In genomic region chr5:117780681-117781080, GRCm38 (mm10) we compare ENCODE assay signal across 9 mouse cellular contexts. TPM values are rescaled to one million over a fixed set of nuclear protein-coding genes. Genes with fewer than 3 reads are reported as not detected.
DNase-seq lines count a peak whose midpoint lies in the region; ATAC-seq and TF ChIP-seq lines count a peak whose summit lies in the region.
"Had no signal": no experiment of that assay in that cellular context is flagged by ENCODE, and none has a peak within 500 bp of the region (broad histone marks: within the 10 kb centered on the region; RNA-seq: fewer than 3 reads in every experiment).

TSS of gene Nos1 (plus strand) at chr5:117781032.

- peaks cover 7% of the 10 kb centered on the region; the same call in 1 of the 2 replicates for H3K4me1 ChIP-seq in kidney, embryonic 16.5 days (ENCODE audit: insufficient read depth, low read length)
- peaks cover 7% of the 10 kb centered on the region for H3K4me1 ChIP-seq in midbrain, embryonic 13.5 days (replicated peaks)

- WGBS in kidney, embryonic 16.5 days: 20% methylated on average over 10 of the region's 10 CpGs
- 25% methylated on average over 10 of the region's 10 CpGs for WGBS in midbrain, embryonic 13.5 days

- 0 out of 2 replicates have a peak within 1 kb of the TSS, but pooled peaks have one; percentile 14 for H3K4me2 ChIP-seq in kidney, embryonic 16.5 days (replicated peaks; ENCODE audit: low read depth, low read length)
- H3K4me2 ChIP-seq in midbrain, embryonic 13.5 days (replicated peaks): no peak within 1 kb of the TSS

- no peak for TF ChIP-seq CTCF in layer of hippocampus, adult 2 months (conservative IDR thresholded peaks at IDR 0.05)

- H3K27me3 ChIP-seq in kidney, embryonic 16.5 days (ENCODE audit: insufficient read depth, low read length): no peaks in the 10 kb centered on the region
- no peaks in the 10 kb centered on the region for H3K27me3 ChIP-seq in midbrain, embryonic 13.5 days

- H3K9ac ChIP-seq in kidney, embryonic 16.5 days (replicated peaks; ENCODE audit: low read length): peak within 1 kb of the TSS; percentile 27
- H3K9ac ChIP-seq in midbrain, embryonic 13.5 days (replicated peaks): peak within 1 kb of the TSS; percentile 23; the same call in 1 of the 2 replicates

- no peak for DNase-seq in layer of hippocampus, adult 2 months (ENCODE audit: low spot score in 2 of 2)
- no peak for DNase-seq in layer of hippocampus, adult 11-12 months (ENCODE audit: low spot score)
- DNase-seq in fibroblast of lung, adult 2 months (ENCODE audit: low read depth): peak; percentile 2
- no peak for DNase-seq in c-Kit-positive CD71-positive TER-119-positive erythroid progenitor cells, embryonic 14.5 days (ENCODE audit: low spot score)
- DNase-seq in adrenal gland, postnatal 36 days: no peak
- DNase-seq: cerebellum, postnatal 36 days had no signal

- H3K36me3 ChIP-seq in kidney, embryonic 16.5 days (ENCODE audit: insufficient read depth, low read length): no peaks in the 10 kb centered on the region
- H3K36me3 ChIP-seq in midbrain, embryonic 13.5 days: no peaks in the 10 kb centered on the region

- ATAC-seq in kidney, embryonic 16.5 days (ENCODE audit: low FRiP score, low TSS enrichment): peak; percentile 77
- peak; percentile 30; the same call in 1 of the 2 replicates for ATAC-seq in midbrain, embryonic 13.5 days
- ATAC-seq in activated CD4-positive, CD25-positive, alpha-beta regulatory T cell, adult 4 months: no peak

- no peak within 1 kb of the TSS for H3K4me3 ChIP-seq in layer of hippocampus, adult 2 months
- no peak within 1 kb of the TSS for H3K4me3 ChIP-seq in kidney, embryonic 16.5 days (ENCODE audit: low read length)
- H3K4me3 ChIP-seq in midbrain, embryonic 13.5 days (replicated peaks): no peak within 1 kb of the TSS

- H3K27ac ChIP-seq in layer of hippocampus, adult 2 months: no peak within 1 kb of the TSS
- H3K27ac ChIP-seq in kidney, embryonic 16.5 days (ENCODE audit: low read length): no peak within 1 kb of the TSS
- 0 out of 2 replicates have a peak within 1 kb of the TSS, but pooled peaks have one; percentile 9 for H3K27ac ChIP-seq in midbrain, embryonic 13.5 days

- H3K9me3 ChIP-seq in kidney, embryonic 16.5 days (ENCODE audit: low read length): 0 out of 2 replicates have a peak, but pooled peaks cover 3% of the 10 kb centered on the region
- H3K9me3 ChIP-seq in midbrain, embryonic 13.5 days: no peaks in the 10 kb centered on the region

RNA-seq across cellular contexts. Expression of gene Nos1, which starts in this region (rescaled TPM):
- 10 to 100 TPM; 71.3 to 76.9 TPM for total RNA-seq in layer of hippocampus, adult 2 months (2021)
- 1.0 and 1.1 TPM in 2 replicates for polyA plus RNA-seq in kidney, embryonic 16.5 days (2015; fragmentation: Nextera tagmentation; extraction: Ambion mirVana)
- polyA plus RNA-seq in midbrain, embryonic 13.5 days (2015; fragmentation: Nextera tagmentation; extraction: Ambion mirVana): 0.79 and 1.3 TPM in 2 replicates
- under 1 TPM; 0.43 to 0.63 TPM for total RNA-seq in adrenal gland, postnatal 36 days (2021)
- under 1 TPM in 1 of 2 experiments, not detected in 1; 0.09 TPM for polyA plus RNA-seq in activated CD4-positive, CD25-positive, alpha-beta regulatory T cell, adult 4 months (2017; shearing (Covaris generic))

Comparison
In these comparisons a context has a peak if more than half of its experiments do, and no peak if none do; other contexts are left out.
1. RNA of gene Nos1 (total RNA-seq): 71.3 to 76.9 TPM in layer of hippocampus, adult 2 months; 0.43 to 0.63 TPM in adrenal gland, postnatal 36 days; every median in the first group is over 10 times any median in the second.